In genomic region chr1:98720595-98720994, GRCm38 (mm10) we compare ENCODE assay signal across 16 mouse cellular contexts.
DNase-seq lines count a peak whose midpoint lies in the region; ATAC-seq lines count a peak whose summit lies in the region.
"Had no signal": no experiment of that assay in that cellular context is flagged by ENCODE, and none has a peak within 500 bp of the region (broad histone marks: within the 10 kb centered on the region; RNA-seq: fewer than 3 reads in every experiment).

No protein-coding gene starts in this region.

- peak; percentile 53 for ATAC-seq in megakaryocyte, adult 5-6 weeks (ENCODE audit: poor library complexity, severe bottlenecking)
- 0 out of 2 replicates have a peak, but pooled peaks have one; percentile 13 for ATAC-seq in monocyte, adult 5-6 weeks (replicated peaks; ENCODE audit: insufficient number of reproducible peaks, low FRiP score, low TSS enrichment, poor library complexity, severe bottlenecking)
- no peak for ATAC-seq in frontal cortex, adult (ENCODE audit: low TSS enrichment)
- ATAC-seq: forebrain, embryonic 13.5 days; forebrain, embryonic 15.5 days; forebrain, postnatal 0 days had no signal

- DNase-seq in 416B (ENCODE audit: low read depth), result peak; percentile 7
- no peak for DNase-seq in cerebellum, postnatal 4 days (ENCODE audit: low spot score in 2 of 2)
- DNase-seq: adrenal gland, adult 2 months; adrenal gland, postnatal 10 days; adrenal gland, postnatal 25 days; cerebellum, adult 11 months; cerebellum, adult 2 months; cerebellum, adult 9-10 months; cerebellum, postnatal 10 days; cerebellum, postnatal 25 days; forebrain, postnatal 0 days had no signal
